Mouse (Mus musculus) brain, embryonic 14.5 days (tissue): ENCODE results near the gene Tha1. TPM values are rescaled to one million over a fixed set of nuclear protein-coding genes. Genes with fewer than 3 reads are reported as not detected.

Source experiments
- DNase-seq: peaks from one replicate; pipeline ENCODE4 v3.0.0-alpha.2; 2011; ENCODE audit warnings: low read depth
- CTCF ChIP-seq: fragments of 200-500 bp; IDR thresholded peaks from 2 replicates; pipeline ENCODE4 v1.5.1; 2012; ENCODE audit warnings: inconsistent platforms, mild to moderate bottlenecking, moderate library complexity, borderline replicate concordance; ENCODE audit not compliant: insufficient read depth, insufficient read length; ENCODE audit errors: extremely low read depth
- POLR2A ChIP-seq: fragments of 200-500 bp; IDR thresholded peaks from 2 replicates; pipeline ENCODE4 v1.6.1; 2012; ENCODE audit warnings: mild to moderate bottlenecking, inconsistent platforms, borderline replicate concordance; ENCODE audit not compliant: poor library complexity, insufficient read depth, insufficient read length, severe bottlenecking; ENCODE audit errors: extremely low read depth
- polyA plus RNA-seq: library from polyadenylated mRNA; depleted of rRNA; stranded (reverse); fragments of >200 nt; gene quantifications from 2 replicates; pipeline ENCODE4 v1.2.3, GENCODE M21; 2012

The Tha1 gene
- polyA plus RNA-seq, 1 experiment = 5.5 TPM

DNA sequence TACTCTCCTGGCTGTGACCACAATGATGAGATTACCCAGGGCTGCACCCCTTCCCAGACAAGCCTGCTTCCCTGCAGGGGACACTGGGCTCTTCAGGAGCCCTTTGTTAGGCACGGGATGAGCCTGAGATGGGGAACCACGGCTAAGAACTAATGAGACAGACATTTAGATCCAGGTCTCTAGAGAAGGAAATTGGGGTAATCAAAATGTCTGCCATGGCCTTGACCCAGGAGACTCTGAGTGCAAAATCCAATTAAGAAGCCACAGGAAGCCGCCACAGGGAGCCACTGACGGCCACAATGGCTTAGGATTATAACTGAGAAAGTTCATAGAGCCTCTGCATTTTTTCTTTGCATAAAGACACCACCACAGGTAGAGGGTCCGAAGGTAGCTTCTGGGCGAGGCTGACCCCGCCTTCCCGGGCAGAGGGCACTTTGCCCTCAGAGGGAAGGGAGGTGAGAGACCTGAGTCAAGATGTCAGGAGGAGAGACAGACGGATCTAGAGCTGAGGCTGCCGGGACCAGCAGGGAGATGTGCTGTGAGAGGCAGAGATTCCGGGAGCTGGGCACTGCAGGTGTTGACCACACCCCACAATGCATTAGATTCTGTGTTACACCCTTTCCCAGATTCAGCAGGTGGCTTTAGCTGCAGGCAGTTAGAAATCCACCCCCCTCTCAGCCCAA is 10.0 kb downstream of the Tha1 start:
- no peak for TF ChIP-seq POLR2A
- DNase-seq = no peak

DNA sequence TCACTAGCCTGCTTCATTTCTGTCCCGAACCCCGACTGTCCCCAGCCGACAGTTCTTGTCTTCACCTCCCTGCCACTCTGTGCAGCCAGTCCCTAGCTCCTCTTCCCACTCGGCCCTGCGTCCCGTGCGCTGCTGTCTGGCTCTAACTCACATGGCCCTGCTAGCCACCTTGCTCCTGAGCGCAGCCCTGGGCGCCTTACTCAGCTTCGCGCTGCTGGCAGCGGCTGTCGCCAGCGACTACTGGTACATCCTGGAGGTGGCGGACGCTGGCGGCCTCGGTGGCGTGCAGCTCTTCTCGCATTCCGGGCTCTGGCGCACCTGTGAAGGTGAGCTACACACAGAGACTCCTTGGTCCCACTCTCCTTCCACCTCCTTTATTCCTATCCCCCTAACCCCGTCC is 12.7 kb downstream of the Tha1 start, which contains the start of gene Tmem235:
Gene Tmem235, plus strand, starts transcription at position 152 of the 400 bp plus-strand sequence.
- TF ChIP-seq CTCF = no peak
- TF ChIP-seq POLR2A = no peak
- DNase-seq = no peak

DNA sequence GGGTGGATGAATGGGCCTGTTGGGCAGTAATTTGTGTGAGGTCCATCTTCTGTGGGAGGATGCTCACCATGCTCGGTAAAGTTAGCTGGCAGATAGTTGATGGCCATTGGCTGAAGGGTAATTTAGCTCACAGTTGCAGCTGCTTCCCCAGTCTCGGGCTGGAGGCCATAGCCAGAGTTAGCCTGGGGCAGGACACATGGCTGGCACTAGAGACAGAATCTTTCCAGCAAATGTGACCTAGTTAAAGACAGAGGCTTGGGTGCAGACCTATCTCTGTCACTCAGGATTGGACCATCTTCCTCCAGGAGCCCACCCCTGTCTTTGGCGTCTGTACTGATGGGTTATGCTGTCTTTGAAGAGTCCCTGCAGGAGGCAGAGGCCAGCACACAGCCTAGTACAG is 14.9 kb downstream of the Tha1 start:
- no peak for DNase-seq
- no peak for TF ChIP-seq POLR2A

DNA sequence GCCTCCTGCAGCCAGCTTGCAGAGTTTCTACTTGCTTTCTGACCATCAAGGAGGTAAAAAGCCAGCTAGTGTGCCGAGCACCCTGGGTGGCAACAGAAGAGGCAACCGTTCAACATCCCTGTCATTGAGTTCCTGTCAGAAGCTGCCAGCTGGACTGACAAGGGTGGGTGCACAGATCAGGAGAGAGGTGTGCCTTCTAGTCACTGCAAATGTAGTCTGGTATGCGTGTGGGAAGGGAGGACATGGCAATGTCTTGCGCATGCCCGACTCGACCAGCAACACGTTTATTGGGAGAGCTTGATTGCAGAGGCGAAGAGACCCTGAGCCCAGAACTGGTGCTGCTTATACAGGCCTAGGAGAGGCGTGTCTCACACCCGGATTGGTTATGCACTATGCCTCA is 15.8 kb downstream of the Tha1 start:
- TF ChIP-seq POLR2A (no peak), CTCF (no peak)
- no peak for DNase-seq

DNA sequence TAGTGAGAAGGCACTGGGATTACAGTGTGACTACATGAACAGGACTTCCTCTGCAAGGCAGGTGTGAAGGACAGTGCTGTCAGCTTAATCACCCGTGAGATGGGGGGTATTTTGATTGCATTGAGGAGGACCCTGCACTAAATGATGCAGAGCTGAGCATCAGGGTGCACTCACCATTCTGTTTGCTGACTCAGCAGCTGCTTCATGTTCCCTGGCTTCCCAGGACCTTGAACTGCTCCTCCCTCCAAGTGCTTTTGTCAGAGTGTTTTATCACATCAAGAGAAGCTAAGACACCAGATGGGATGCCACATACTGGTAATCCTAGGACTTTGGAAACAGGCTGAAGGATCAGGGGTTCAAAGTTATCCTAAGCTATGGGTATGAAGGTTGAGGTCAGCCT is 17.3 kb downstream of the Tha1 start:
- TF ChIP-seq POLR2A = no peak
- DNase-seq = no peak

DNA sequence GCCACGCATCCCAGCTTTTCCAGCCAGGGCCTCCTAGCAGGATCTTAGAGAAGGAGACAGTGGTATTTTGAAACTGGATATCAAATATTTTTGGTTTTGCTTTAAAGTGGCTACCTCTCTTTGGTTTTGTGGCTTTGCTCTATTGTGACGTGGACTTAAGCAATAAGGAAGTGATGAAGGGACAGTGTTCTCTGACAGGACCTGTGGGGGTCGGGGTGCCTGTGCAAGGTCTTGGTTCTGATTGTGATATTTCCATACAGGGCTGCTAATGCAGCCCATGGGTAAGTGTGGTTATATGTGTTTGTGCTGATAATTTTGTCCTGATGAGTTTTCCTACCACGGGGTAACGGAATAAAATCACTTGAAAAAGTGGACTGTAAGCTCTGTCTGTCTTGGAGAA is 17.9 kb downstream of the Tha1 start:
- TF ChIP-seq CTCF = no peak
- TF ChIP-seq POLR2A = no peak
- DNase-seq = no peak

DNA sequence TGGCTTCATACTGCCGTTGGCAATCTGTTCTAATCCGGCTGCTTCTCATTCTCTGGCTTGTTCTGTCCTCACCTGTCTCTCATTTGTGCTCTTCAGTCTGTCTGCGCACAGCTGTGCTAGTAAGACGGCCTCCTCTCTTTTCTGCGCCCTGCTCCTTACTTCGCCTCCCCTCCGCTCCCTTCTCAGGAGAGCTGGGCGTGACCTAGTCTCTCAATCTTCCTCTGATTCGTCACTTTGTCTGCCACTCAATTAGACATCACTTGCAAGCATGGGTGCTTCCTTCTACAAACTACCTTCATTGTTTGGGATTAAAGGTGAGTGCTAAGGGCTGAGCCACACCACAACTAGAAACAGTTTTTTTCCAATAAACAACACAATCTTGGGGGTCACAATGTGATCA is 19.0 kb downstream of the Tha1 start:
- DNase-seq = no peak
- no peak for TF ChIP-seq POLR2A
- no peak for TF ChIP-seq CTCF

DNA sequence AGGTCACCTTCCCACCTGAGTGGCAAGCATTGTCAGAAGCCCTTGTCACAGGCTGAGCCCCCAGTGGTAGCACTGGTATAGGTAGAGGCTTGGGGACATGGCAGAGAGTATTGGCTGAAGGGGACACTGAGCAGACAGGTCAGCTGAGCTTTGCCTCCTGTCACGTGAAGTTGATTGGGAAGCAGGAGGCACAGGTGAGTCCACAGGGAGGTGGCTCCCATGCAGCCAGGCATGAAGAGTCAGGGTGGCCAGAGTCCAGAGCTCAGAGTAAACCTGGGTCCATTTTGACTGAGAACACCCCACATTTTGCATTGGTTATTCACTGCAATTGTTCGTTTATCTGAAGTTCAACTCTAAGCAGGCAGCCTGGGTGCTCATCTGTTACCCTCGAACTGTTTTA is 20.4 kb downstream of the Tha1 start:
- TF ChIP-seq POLR2A (no peak), CTCF (no peak)
- DNase-seq = no peak

DNA sequence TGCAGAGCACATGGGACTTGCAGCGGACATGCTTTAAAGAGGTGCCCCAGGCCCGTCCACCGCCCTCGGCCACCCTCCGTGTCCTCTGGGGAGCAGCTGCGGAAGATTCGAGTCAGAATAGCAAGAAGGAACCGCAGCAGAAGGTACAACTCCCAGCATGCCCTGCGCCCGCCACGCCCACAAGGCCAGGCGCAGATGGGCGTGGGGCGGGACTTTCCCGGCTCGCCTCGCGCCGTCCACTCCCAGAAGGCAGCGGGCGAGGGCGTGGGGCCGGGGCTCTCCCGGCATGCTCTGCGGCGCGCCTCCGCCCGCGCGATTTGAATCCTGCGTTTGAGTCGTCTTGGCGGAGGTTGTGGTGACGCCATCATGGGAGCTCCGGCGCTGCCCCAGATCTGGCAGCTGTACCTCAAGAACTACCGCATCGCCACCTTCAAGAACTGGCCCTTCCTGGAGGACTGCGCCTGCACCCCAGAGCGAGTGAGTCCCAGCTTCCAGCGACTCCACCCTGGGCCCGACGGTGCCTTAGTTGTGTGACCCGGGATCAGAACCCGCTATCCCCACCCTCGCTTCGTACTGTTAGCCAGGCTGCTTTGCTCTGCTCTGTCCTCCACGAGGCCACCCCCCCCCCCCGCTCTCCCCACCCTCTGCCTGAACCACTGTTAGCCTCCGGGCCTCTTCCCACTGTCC is 24.2 kb downstream of the Tha1 start, which contains the start of gene Birc5:
Gene Birc5, plus strand, starts transcription at position 267 of the 687 bp plus-strand sequence.
- TF ChIP-seq POLR2A (peak; percentile 55; the same call in 1 of the 2 replicates), CTCF (no peak)
- peak; percentile 98 for DNase-seq

DNA sequence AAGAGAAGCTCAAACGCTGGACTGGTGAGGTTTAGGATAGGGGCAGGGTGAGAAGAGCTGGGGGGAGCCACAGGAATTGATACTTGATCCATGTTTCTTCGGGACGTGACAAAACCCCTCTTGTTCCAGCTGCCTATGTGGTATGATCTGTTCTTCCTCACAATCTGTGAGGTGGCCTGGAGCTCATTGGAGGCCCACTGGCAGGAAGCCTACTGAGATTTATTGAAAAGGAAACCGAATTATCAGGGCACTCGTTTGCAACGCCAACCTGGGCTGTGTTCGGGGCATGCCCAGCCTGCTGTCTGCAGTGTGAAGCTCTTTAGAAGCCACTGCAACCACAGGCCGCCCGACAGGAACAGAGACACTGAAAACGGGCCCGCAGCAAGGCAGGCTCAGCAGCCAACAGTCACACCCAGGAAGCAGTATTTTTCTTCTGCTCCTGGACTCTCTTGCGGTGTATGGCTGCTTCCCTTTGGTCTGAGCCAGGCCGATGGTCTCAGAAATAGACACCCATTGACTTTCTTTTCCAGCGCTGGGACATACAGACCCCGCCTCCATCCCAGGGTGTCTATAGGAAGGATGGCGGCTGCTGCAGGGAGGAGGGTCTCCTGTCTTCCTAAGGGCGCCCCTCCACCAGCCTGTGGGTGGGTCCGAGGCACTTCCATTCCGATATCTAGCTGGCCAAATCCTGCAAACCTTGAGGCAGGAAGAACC is 24.9 kb downstream of the Tha1 start:
- TF ChIP-seq CTCF (no peak), POLR2A (no peak)
- no peak for DNase-seq

DNA sequence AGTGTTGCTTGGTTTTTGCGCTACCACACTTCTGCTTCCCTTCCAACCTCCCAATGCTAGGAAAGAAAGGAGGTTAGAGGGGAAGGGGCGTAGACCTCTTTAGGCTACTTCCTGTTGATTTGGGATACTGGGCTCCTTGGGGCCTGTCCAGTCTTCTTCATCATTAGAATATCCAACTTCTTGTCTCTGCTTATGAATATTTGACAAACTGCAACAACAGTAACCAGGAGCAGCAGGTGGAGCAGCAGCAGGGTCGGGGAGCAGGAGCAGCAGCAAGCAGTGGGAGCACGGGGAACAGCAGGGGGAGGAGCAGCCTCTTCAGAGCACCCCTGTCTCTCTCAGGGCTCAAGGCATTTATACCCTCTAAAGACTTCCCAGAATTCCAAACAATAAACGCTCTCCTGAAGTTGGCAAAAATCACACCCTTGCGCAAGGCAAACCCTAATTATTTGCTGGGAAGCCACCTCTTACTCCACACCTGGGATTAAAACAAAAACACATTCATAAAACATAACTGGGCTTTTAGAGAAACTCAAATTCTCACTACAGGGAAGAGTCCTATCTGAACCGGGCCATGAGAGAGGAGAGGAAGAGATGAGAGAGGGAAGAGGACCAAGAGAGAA is 25.6 kb downstream of the Tha1 start:
- no peak for TF ChIP-seq POLR2A
- no peak for TF ChIP-seq CTCF
- DNase-seq = no peak

DNA sequence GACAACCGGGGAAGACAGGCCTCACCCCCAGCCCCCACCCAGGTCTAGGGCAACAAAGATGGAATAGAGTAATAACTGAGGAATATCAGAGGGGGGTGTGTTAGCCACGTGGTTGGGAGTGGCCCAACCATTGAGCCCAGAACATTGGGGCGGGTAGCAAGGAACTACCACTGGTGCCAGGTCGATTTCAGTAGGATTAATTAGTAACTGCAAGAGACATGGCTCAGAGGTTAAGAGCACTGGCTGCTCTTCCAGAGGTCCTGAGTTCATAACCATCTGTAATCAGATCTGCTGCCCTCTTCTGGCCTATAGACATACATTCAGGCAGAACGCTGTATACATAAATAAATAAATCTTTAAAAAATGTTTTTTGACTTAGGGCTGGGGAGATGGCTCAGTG is 26.6 kb downstream of the Tha1 start:
- DNase-seq = no peak
- TF ChIP-seq CTCF = 0 out of 2 replicates have a peak, but pooled peaks have one; percentile 3
- no peak for TF ChIP-seq POLR2A

DNA sequence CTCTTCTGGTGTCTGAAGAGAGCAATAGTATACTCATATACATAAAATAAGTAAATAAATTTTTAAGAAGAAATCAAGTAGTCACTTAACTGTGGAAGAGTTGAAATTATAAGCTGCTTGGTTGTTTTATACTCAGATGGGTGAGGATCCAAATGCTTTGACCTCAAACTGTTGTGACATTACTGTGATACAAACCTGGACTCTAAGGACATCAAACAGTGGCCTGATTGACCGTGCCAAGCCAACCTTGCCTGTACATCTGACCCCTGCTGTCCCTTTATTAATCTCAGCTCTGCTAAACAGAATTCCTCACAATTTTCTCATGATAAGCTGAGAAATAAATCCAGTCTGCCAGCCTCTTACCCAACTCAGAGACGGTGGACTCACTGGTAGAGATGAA is 27.6 kb downstream of the Tha1 start:
- DNase-seq = no peak
- TF ChIP-seq CTCF = no peak
- no peak for TF ChIP-seq POLR2A
